Mouse (Mus musculus): ENCODE data around the gene Ier5l.

GRCm38 (mm10) chr2:30436809-30437208 is 37.2 kb downstream of the Ier5l start:
- TF ChIP-seq POLR2A (IDR thresholded peaks at IDR 0.05; ENCODE audit: borderline replicate concordance, extremely low read depth, low read depth, low read length) = no peak
- no peak for TF ChIP-seq CTCF (IDR thresholded peaks at IDR 0.05; ENCODE audit: insufficient read depth, low read length)
